Mouse (Mus musculus) right cerebral cortex, postnatal 4 days (tissue): Measurements from ENCODE around the gene Cib3.

Source experiments
- DNase-seq: peaks from one replicate; pipeline ENCODE4 v3.0.0-alpha.2; 2022

Cib3 gene

DNA sequence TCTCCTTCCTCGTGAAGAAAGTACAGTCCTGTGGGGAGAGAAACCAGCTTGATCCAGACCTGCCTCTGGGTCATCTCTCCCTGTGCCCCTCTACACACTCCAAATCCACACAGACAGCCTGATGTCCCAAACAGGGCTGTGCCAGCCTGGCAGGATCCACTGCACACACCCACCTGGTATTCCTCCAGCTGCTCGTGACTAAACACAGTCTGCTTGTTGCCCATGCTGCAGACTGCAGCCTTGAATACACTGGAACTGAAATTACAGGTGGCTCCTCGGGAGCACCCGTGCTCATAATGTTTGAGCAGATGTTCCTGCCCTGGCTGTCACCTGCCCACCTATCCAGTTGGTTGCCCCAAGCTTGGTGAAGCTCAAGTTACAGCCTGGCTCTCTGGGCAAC lies at the start of gene Cib3:
TSS of gene Cib3 (minus strand) at position 87 of the 400 bp plus-strand sequence.
- DNase-seq: no peak

DNA sequence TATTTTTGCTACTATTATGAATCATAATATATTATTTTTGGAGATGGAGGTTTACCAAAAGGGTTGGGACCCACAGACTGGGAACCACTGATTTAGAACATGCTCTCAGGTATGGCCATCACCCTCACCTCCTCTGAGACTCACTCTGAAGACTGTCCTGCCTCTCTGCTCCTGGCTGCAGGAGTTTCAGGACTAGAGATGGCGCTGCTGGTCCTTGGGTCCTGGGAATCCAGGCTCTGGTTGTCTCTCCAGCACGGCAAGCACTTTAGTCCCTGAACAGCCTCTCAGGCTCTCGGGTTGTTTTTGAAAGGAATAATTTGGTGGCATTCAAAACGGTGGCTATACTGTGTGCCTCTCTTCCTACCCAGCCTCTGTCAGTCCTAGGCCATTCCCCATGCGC lies 49.2 kb upstream of the Cib3 start:
- DNase-seq: no peak

DNA sequence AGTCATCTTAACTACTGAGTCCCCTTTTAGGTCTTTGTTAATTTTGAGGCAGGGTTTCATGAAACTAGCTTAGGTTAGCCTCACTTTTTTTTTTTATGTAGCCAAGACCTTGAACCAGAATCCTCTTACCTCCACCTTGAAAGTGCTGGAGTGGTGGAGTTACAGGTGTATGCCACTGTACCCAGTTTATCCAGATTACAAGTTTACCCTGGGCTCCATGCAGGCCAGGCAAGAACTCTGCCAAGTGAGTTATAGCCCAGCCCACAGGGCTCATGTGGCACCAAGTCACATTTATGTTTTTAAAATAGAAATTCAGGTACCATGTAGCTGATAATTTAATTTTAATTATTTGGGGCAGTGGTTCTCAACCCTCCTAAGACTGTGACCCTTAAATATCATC lies 48.8 kb upstream of the Cib3 start:
- no peak for DNase-seq

DNA sequence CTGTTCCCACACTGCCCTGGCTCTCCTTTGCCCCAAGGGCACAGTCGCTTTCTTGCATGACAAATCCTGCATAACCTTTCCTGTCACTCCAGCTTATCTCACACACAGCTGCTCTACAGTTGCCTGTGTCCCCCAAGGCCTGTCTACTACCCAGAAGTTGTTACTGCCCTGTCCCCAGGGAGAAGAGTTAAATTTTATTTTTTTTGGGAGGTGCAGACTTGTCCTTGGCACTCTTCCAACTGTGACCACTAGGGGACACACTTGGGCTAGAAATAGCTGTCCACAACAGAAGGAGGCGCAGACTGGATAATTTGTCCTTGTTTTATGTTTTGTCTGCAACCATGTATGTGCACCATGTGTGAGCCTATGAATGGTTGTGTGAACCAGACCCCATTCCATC lies 48.4 kb upstream of the Cib3 start:
- DNase-seq: no peak

DNA sequence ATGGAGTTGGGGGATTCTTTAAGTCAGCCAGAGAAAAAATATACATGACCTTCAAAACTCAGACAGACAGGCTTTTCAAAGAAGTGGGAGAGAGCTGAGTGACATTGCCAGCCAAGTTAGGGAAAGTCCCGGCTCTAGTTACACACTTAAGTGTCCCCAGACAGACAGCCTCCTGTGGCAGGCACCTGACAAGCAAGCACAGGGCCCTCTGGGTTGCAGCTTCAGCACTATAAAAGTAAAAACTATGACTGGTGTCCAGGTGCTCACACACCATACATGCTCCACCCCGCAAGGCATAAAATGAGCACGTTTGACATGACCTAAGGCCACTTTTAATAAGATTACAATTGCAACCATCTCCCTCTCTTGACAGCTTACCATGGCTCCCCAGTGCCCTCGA lies 47.9 kb upstream of the Cib3 start:
- DNase-seq: no peak

DNA sequence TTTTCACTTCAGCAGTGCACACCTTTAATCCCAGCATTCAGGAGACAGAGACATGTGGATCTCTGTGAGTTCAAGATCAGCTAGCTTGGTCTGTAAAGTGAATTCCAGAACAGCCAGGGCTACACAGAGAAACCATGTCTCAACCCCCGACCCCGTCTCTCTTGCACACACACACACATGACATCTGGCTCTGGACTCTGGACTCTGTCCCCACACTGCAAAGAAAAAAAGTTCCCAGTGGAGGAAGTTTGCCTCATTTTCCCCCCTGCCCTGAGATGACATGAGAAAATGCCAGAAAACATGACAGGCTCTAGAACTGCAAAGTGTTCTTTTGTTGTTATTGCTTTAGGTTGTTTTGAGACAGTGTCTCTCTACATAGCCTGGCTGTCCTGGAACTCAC lies 47.2 kb upstream of the Cib3 start:
- no peak for DNase-seq

DNA sequence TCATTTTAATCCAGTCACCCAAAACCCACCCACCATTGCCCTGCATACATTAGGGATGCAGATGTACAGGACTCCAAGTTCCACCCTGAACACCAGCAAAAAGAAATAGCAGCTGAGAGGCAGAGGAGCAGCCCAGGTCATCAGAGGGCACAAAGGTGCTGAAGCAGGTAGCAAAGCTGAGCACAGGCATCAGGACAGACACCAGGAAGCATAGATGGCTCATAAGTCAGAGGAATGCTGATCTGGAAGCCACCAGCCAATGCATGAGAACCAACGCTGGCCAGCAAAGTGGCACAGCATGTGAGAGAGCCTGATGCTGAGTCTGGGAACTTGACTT lies 45.2 kb upstream of the Cib3 start:
- DNase-seq: no peak

DNA sequence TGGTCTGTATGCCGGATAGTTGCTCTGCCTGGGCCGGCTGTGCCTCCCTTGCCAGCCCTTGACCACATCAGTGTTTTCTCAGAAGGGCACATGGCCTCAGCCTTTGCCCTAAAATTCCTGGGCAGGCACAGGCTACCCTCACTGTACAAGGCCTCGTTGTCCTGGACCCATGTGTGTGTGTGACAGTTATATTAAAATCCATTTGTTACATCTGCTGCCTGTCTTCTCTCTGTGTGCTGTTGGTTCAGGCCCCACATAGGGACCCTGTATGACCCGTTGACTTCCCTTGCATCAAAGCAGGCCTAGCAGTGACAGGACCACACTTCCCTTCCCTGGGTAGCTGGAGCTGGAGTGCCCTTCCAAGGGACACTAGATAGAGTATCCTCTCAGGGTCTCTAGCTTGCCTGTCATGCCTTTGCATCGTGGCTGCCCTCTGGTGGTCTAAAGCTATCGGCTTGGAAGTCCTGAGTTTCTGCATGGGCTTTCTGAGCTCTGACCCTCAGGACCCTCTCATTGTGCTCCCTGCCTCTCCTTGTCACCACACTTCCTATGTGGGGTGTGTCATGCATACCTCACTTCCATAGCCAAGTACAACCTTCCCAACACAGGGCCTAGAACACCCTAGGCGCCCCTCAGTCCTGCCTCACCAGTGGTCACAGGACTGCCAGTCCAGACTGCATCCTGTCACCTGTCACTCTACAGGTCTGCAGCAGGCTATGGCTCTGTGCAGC lies 44.7 kb upstream of the Cib3 start:
- DNase-seq: peak; percentile 60

DNA sequence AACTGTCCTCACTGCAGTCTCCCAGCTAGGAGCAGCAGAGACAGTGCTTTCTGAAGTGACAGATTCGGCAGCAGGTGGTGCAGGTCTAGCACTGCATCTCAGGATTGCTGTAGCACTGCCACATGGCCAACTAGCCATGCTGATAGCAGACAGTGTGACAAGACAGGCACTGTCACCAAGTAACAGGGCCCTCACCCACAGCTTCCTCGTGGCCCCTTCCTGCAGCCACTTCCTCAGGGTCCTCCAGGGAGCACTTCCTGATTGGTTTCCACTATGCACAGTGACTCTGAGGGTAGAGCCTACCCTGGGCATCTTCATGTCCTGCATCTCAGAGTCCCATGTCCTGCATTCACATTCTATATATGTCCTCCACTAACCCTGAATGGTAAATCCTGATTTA lies 32.0 kb upstream of the Cib3 start:
- no peak for DNase-seq

DNA sequence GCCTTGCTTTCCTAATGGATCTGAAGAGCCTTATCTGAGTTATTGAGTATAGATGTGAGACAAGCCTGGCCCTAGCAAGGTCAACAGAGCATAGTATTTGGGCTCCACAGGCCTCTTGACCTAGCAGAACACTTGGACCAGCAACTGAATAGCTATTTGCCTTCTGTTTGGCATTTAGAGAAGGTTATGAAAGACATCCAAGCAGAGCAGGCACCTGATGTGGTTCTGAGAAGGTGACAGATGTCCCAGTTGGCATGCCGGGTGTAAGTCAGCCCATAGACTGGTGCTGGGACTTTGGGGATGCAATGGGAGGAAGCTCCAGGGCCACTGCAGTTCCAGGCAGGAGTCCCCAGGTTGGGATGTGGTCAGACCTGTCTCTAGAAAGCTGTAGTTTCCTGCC lies 29.6 kb upstream of the Cib3 start:
- DNase-seq: no peak

DNA sequence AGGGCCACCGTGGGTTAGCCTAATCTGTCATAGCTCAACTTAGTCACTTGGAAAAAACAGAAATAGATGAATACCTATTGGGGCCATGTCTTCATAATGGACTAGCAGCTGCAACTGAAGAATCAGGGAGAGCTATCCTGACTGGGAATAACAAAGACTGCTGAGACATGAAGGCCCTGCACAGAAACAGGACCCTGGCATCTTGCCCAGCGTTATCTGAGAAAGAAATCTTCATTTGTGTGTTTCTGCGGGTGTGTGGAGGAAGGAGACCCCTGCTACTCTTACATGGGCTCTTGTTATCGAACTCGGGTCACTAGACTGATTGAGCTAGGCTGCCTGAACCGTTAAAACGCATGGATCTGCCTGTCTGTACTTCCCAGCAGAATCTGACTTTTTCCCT lies 28.3 kb upstream of the Cib3 start:
- peak; percentile 49 for DNase-seq

DNA sequence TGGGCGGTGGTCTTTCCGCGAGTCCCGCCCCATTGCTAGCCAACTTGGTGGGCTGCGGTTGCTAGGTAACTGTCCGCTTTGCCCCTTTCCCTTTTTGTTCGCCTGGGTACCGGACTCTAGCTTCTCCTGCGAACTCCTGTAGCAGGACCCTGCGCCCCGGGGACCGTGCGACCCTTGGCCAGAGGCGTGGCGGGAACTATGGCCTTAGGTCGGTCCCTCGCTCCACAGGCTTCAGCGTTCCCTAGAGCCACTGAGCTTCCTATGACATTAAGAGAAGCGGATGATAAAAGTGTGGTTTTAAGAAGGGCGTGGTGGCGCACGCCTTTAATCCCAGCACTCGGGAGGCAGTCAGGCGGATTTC lies 27.7 kb upstream of the Cib3 start:
- DNase-seq: no peak

DNA sequence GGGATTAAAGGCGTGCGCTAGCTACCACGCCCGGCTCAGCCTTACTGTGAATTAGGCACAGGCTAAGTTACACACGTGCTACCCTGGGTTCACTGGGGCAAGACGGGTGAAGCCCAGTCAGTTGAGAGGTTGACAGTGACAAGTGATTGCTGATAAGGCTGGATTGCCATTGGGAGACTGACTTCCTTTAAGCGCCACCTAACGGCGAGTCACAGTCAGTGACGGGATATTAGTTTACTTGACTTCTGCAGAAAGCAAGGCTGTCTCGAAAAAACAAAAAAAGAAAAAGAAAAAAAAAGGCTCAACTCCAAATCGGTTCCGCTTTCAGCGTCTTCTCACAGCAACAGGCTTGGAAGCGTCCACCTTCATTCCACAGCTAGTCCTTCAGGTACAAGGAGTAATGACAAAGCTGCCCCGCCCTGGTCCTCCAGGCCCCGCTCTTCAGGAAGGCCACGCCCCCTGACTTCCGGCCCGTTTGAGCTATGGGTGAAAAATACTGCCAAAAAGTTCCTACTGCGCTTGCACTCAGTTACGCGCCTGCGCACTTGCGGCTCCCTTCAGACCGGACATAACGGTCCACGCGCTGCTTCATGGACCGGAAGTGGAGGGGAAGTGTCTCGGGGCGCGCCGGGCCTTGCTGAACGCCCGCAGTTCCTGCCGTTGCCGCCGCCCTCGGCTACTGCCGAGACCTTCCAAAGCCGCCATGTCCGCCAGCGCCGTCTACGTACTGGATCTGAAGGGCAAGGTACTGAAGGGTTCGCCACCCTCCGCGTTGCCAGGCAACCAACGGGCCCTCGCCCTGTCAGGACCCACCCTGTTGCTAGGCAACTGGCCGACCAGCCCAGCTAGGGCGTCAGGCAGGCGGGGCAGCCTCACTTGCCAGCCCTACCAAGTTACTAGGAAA lies 27.1 kb upstream of the Cib3 start, which contains the start of gene Ap1m1:
TSS of gene Ap1m1 (plus strand) at position 520 of the 904 bp plus-strand sequence.
- DNase-seq: peak; percentile 96

DNA sequence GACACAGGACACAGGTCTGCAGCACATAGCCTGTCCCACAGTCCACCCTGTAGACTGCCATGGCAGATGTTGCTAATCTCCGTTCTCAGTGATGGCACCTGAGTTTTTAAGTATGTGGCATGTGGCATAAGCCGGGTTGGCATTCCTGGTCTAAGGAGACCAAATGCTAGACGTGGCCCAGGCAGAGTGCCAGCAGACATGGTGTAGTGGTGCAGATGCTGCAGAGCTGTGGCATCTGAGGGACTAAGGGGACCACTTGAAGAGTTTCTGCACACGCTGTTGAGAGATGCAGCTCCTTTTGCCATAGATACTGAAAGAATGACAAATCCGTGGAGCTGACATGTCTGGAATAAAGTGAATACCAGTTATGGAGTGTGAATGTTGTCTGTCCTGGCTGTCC lies 10.0 kb upstream of the Cib3 start:
- DNase-seq: no peak

DNA sequence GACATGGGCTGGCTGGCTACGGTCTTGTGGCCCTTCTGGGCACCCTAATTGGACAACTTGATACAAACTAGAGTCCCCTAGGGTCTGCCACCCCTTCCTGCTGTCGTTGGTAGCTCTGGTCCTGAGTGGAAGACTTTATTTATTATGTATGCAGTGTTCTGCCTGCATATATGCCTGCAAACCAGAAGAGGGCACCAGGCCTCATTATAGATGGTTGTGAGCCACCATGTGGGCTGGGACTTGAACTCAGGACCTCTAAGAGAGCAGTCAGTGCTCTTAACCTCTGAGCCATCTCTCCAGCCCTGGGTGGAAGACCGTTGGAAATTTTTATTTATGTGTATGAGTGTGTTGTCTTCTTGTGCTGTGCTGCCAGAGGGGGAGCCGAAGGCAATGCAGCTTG lies 8.1 kb upstream of the Cib3 start:
- no peak for DNase-seq

DNA sequence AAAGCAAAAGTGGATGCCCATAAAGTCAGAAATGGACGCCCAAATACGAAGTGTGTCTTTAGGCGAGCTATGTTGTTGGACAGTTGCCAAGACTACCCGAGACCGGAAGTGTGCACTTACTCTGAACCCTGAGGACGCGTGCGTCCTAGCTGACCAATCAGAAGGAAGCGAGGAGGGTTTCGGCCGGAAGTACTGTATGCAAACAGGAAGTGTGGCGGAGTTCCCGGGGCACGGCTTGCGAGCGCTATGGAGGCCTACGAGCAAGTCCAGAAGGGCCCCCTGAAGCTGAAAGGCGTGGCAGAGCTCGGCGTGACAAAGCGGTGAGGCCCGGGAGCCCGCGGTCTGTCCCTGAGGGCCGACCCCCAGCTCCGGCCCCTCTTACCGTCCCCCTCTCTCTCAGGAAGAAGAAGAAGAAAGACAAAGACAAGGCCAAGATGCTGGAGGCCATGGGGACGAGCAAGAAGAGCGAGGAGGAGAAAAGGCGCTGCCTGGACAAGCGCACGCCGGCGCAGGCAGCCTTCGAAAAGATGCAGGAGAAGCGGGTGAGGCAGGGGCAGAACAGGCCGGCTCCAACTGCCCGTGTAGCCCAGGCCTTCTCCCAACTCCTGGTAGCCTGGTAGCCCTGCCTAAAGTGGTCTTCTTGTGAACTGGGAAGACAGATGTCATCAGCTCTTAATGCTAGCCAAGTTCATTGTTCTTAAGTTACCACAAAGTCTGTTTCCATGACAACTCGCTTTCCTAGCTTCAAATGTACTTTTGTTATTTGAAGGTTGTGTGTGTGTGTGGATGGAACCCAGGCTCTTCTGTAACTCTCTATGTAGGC lies 7.1 kb upstream of the Cib3 start, which contains the start of gene Fam32a:
TSS of gene Fam32a (plus strand) at position 190 of the 823 bp plus-strand sequence.
- peak; percentile 78 for DNase-seq

DNA sequence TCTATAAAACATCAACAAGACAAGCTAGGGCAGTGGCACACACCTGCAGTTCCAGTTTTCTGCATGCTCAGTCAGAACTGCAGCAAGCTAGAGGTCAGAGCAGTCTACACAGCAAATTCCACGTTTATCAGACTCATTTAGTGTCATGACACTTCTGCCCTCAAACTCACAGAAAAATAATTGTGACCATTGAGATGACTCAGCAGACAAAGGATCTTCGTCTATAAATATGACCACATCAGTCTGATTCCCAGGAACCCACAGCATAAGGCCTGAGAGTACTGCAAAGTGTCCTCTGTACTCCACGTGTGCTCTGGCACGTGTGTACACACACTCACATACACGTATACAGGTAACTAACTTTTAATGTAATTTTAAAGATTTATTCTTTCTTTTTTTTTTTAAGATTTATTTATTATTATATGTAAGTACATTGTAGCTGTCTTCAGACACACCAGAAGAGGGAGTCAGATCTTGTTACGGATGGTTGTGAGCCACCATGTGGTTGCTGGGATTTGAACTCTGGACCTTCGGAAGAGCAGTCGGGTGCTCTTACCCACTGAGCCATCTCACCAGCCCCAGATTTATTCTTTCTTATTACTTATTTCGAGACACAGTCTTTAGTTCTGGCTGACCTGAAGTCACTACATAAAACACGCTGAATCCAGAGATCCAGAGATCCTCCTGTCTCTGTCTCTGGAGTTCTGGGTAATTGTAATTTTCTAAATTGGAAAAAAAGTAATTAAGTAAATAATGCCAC lies 6.3 kb upstream of the Cib3 start:
- no peak for DNase-seq

DNA sequence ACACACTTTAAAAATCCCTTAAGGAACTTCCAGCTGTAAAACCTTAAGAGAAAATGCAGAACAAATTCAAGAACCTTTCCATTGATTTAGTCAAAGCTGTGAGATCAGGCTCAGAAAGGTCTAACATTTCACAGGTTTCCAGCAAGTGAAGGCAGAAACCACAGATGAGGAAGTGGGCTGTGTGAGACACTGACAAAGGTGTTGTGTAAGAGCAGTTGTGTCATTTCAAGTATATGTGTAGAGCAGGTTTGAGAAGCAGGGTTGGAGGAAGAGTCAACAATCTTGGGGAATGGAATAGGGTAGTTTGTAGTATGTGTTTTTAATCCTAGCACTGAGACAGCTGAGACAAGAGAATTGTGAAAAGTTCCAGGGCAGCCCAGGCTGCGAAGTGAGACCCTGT lies 3.2 kb upstream of the Cib3 start:
- no peak for DNase-seq

DNA sequence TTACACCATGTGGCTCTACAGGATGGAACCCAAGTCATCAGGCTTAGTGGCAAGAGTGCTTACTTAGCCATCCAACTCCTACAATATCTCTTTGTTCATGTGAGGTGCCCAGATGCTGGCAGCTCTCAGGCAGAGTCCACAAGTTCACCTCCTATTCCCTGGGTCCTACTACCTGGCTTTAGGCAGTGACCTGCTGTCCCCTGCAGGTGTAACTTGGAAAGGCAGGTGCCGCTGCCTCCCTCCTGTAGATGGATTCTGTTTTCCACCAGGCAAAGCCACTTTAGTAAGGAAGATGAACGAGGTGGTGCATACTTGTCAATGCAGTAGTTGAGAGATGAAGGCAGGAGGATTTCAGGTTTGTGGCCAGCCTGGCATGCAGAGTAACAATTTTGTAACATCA lies 2.4 kb upstream of the Cib3 start:
- no peak for DNase-seq

DNA sequence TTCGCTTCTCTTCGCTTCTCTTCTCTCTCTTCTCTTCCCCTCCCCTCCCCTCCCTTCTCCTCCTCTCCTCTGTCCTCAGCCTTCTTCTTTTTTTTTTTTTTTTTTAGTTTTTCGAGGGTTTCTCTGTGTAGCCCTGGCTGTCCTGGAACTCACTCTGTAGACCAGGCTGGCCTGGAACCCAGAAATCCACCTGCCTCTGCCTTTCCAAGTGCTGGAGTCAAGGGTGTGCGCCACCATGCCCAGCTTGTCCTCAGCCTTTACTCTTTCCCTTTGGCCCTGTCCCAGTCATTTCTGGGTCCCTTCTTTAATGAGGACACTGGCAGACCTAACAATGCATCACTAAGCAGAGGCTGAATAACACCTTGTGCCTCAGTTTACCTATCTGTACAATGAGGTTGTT lies 899 bp upstream of the Cib3 start, which contains the start of gene Gm11034:
TSS of gene Gm11034 (minus strand) at position 101 of the 400 bp plus-strand sequence.
- DNase-seq: no peak

DNA sequence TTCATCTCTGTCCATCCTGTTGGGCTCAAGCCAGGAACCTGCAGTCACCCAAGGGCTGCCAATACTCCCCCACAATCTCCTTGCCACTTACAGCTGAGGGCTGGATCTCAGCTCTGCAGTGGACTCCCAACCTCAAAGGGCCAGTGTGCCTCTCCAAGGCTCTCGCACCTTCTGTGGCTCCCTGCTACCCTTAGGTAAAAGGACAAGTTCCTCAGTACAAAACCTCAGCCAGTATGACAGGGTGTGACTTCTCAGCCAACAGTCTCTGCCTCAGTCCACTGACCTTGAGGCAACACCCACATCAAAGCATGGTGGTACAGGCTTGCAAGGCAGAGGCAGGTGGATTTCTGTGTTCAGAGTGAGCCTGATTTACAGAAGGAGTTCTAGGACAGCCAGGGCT lies 791 bp downstream of the Cib3 start:
- no peak for DNase-seq

DNA sequence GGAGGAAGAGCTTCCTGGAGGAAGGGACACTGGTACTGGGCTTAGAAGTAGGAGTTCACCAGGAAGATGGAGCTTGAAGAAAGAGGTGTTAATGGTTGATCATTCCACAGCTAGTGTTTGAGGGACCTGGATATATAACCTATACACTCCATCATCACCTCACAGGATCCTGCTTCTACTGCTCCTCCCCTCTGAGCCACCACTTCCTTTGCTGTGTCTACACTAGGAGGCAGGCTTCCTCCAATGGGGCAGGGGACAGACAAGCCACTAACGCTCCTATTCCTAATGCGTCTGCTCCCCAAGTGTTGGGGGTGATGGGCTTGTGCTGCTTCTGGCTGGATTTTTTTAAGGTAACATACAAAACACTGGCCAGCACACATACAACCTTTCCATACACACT lies 1.9 kb downstream of the Cib3 start:
- DNase-seq: no peak

DNA sequence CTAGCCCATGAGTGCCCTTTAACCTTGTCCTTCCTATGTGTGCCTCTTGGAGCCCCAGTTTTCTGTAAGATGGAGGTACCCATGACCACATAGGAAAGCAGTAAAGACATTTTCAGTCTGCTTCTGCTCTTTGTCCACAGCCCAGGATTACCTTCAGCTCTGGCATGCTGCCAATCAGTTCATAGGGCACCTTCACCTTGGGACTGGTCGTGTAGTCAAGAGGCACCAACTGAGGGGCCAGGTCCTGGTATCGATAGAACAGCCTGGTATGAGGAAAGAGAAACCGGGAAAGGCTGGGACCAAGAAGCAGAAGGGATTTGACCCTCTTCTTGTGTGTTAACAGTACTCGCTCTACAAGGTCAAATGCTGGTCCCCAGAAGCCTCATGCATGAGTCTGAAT lies 2.4 kb downstream of the Cib3 start:
- DNase-seq: no peak
